Mouse (Mus musculus) spleen, adult 2 months (tissue): Measurements from ENCODE around the gene Rnf157.
"Not testable (repeated sequence)": the region's sequence is repeated elsewhere in the genome, so short reads cannot be mapped to it uniquely, and the experiment has no call there.

Source experiments
- CTCF ChIP-seq: fragments of 200-500 bp; IDR thresholded peaks from 2 replicates; pipeline ENCODE4 v1.5.1; 2011; ENCODE audit warnings: mild to moderate bottlenecking, inconsistent platforms; ENCODE audit not compliant: insufficient read depth, insufficient read length, insufficient replicate concordance; ENCODE audit errors: extremely low read depth
- POLR2A ChIP-seq: fragments of 200-500 bp; IDR thresholded peaks from 2 replicates; pipeline ENCODE4 v1.6.1; 2011; ENCODE audit warnings: low read depth, low read length, inconsistent platforms

GRCm38 (mm10) chr11:116360915-116361314 is 51.9 kb downstream of the Rnf157 start:
- not testable (repeated sequence) for TF ChIP-seq CTCF, POLR2A
